Mouse (Mus musculus): ENCODE results near the gene Aldh18a1. TPM values are rescaled to one million over a fixed set of nuclear protein-coding genes. Genes with fewer than 3 reads are reported as not detected.
"Not testable (repeated sequence)": the region's sequence is repeated elsewhere in the genome, so short reads cannot be mapped to it uniquely, and the experiment has no call there.

Gene Aldh18a1
- polyA plus RNA-seq, 1 experiment: 39.1 TPM

DNA sequence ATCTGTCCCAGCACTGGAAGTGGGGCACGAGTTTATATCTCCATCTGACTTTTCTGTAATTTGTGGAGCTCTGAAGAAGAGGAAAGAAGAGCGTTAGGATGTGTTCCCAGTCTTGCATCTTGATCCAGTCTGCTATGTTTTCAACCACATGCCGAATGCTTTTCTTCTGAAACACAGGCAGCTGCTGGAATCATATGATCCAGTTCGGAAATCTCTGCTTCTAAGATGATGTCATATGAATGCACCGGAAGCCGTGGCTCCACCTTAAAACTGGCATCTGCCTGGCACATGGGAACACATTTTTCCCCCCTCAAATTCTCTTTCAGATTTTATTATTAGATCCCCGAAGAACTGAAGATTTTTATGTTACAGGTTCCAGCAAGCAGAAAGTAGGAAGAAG lies 26.5 kb upstream of the Aldh18a1 start:
- Histone ChIP-seq H3K4me3 (ENCODE audit: low read depth, low read length) (no peak overlapping the region), H3K27ac (ENCODE audit: insufficient read depth, low read length) (no peak overlapping the region), H3K27me3 (ENCODE audit: control insufficient read depth, insufficient read depth, low read length, poor library complexity, severe bottlenecking) (no peaks in the 10 kb centered on the region), H3K9me3 (replicated peaks; ENCODE audit: control insufficient read depth, insufficient read depth, low read length, poor library complexity, severe bottlenecking) (no peaks in the 10 kb centered on the region), H3K9ac (ENCODE audit: low read depth, poor library complexity, severe bottlenecking) (no peak overlapping the region), H3K4me1 (ENCODE audit: control insufficient read depth, insufficient read depth, low read length) (no peaks in the 10 kb centered on the region), H3K36me3 (ENCODE audit: control insufficient read depth, insufficient read depth, low read length, poor library complexity, severe bottlenecking) (no peaks in the 10 kb centered on the region)
- TF ChIP-seq POLR2A (IDR thresholded peaks at IDR 0.05; ENCODE audit: insufficient read depth, low read length) (no peak), CTCF (IDR thresholded peaks at IDR 0.05; ENCODE audit: low read depth, low read length) (no peak), EP300 (IDR thresholded peaks at IDR 0.05; ENCODE audit: insufficient read depth, low read depth, low read length) (no peak)

DNA sequence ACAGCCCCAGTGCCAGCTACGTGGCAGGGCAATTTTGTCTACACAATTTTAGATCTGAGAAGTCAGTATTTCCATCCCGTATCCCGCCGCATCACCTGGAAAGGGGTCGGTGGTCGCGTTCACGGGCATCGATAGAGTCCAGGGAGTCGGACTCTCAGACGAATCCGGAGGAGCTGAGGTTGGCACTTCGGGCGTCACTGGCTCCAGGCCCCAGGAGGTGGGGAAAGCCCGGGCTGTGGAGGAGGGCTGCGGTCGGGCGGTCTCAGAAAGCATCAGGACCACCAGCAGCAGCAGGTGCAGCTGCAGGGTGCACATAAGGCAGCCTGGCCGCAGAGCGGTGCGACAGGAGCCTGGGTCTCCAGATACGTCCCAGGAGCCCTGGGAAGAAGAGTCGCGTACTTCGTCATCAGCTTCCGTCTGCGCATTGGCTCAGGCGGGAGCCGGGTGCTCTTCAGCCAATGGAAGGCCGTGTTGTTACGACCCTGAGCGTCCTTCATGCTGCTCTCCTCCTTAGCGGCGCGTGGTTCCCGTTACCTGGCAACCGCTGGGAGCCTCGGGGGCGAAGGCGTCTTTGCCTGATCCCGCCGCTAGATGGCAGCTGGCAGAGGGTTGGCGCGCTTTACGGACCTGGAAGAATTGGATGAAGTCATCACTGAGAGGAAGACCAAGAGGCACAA lies 23.7 kb upstream of the Aldh18a1 start, which contains the start of the genes Tctn3 and Entpd1:
TSS of gene Tctn3 (minus strand) at position 404 of the 677 bp plus-strand sequence.
TSS of gene Entpd1 (plus strand) at position 537 of the 677 bp plus-strand sequence.
- no peaks in the 10 kb centered on the region for H3K9me3 ChIP-seq (replicated peaks; ENCODE audit: control insufficient read depth, insufficient read depth, low read length, poor library complexity, severe bottlenecking)
- H3K9ac ChIP-seq (ENCODE audit: low read depth, poor library complexity, severe bottlenecking): peak within 1 kb of the TSS; percentile 43

DNA sequence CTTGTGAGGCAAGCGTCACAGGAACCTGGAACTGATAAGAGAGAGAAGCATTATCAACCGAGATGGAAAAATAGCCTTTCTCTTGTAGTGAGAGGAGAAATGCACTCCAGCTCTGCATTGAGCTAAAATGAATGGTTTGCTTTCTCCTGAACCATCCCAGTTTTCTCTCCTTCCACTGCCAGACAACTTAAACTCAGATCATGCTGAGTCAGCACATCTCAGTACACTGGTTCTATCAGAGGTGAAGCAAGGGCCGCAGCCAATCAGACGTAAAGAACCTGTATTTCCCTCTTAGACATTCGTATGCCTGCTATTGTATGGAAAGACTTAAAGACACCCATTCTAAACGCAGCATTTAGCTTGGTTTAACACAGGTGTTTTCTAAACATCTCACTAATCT lies 19.4 kb upstream of the Aldh18a1 start:
- Histone ChIP-seq H3K9me3 (replicated peaks; ENCODE audit: control insufficient read depth, insufficient read depth, low read length, poor library complexity, severe bottlenecking) (no peaks in the 10 kb centered on the region), H3K27me3 (ENCODE audit: control insufficient read depth, insufficient read depth, low read length, poor library complexity, severe bottlenecking) (no peaks in the 10 kb centered on the region), H3K4me3 (ENCODE audit: low read depth, low read length) (no peak overlapping the region), H3K9ac (ENCODE audit: low read depth, poor library complexity, severe bottlenecking) (no peak overlapping the region), H3K27ac (ENCODE audit: insufficient read depth, low read length) (no peak overlapping the region), H3K36me3 (ENCODE audit: control insufficient read depth, insufficient read depth, low read length, poor library complexity, severe bottlenecking) (peaks cover 6% of the 10 kb centered on the region), H3K4me1 (ENCODE audit: control insufficient read depth, insufficient read depth, low read length) (no peaks in the 10 kb centered on the region)
- TF ChIP-seq CTCF (IDR thresholded peaks at IDR 0.05; ENCODE audit: low read depth, low read length) (no peak), POLR2A (IDR thresholded peaks at IDR 0.05; ENCODE audit: insufficient read depth, low read length) (no peak), EP300 (IDR thresholded peaks at IDR 0.05; ENCODE audit: insufficient read depth, low read depth, low read length) (no peak)

More for the DNA sequence above, 23.7 kb upstream of the Aldh18a1 start, which contains the start of the genes Tctn3 and Entpd1:
- Histone ChIP-seq H3K27me3 (ENCODE audit: control insufficient read depth, insufficient read depth, low read length, poor library complexity, severe bottlenecking) (no peaks in the 10 kb centered on the region), H3K36me3 (ENCODE audit: control insufficient read depth, insufficient read depth, low read length, poor library complexity, severe bottlenecking) (peaks cover 3% of the 10 kb centered on the region; the same call in 1 of the 2 replicates), H3K4me3 (ENCODE audit: low read depth, low read length) (peak within 1 kb of the TSS; percentile 70), H3K27ac (ENCODE audit: insufficient read depth, low read length) (no peak within 1 kb of the TSS), H3K4me1 (ENCODE audit: control insufficient read depth, insufficient read depth, low read length) (no peaks in the 10 kb centered on the region)
- TF ChIP-seq CTCF (IDR thresholded peaks at IDR 0.05; ENCODE audit: low read depth, low read length): peak; percentile 85
- TF ChIP-seq POLR2A (IDR thresholded peaks at IDR 0.05; ENCODE audit: insufficient read depth, low read length): no peak

DNA sequence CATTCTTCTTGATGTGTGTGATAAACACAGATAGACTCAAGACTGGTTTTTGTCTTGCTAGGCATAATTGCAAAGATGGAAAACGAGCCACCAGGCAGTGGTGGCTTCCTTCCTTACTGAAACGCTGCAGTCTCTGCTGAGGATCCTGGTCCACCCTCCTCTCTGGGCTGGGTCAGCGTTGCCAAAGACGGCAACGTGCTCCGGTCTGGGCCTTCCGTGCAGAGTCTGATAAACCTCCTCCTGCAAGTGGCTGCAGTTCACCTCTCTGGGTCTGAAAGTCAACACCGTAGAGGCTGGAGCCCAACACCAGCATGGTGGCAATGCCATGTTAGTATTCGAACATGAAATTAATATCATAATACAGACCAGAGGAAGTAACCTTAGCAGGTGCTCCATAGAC lies 16.9 kb upstream of the Aldh18a1 start:
- Histone ChIP-seq H3K4me1 (ENCODE audit: control insufficient read depth, insufficient read depth, low read length) (no peaks in the 10 kb centered on the region), H3K27me3 (ENCODE audit: control insufficient read depth, insufficient read depth, low read length, poor library complexity, severe bottlenecking) (no peaks in the 10 kb centered on the region), H3K4me3 (ENCODE audit: low read depth, low read length) (no peak overlapping the region), H3K27ac (ENCODE audit: insufficient read depth, low read length) (no peak overlapping the region), H3K9me3 (replicated peaks; ENCODE audit: control insufficient read depth, insufficient read depth, low read length, poor library complexity, severe bottlenecking) (no peaks in the 10 kb centered on the region), H3K9ac (ENCODE audit: low read depth, poor library complexity, severe bottlenecking) (no peak overlapping the region), H3K36me3 (ENCODE audit: control insufficient read depth, insufficient read depth, low read length, poor library complexity, severe bottlenecking) (peaks cover 6% of the 10 kb centered on the region)
- no peak for TF ChIP-seq POLR2A (IDR thresholded peaks at IDR 0.05; ENCODE audit: insufficient read depth, low read length)
- no peak for TF ChIP-seq CTCF (IDR thresholded peaks at IDR 0.05; ENCODE audit: low read depth, low read length)

DNA sequence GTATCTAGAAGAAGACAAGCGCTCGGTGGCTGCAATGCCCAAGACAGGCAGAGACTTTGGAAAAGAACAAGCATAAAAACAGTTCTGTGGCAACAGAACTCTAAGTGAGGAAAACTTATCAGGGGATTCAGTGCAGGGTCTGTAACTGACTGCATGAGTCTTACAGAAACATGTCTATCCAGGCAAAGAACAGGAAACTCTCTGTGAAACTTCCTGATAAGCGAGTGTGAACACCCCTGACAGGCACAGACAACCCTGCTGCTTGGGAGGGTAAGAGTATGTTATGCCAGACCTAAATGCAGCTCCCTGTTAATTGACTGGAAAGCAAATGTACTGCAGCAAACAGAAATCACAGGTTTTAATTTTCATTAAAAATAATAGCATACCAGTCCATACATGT lies 13.6 kb upstream of the Aldh18a1 start:
- H3K9me3 ChIP-seq (replicated peaks; ENCODE audit: control insufficient read depth, insufficient read depth, low read length, poor library complexity, severe bottlenecking): no peaks in the 10 kb centered on the region
- H3K9ac ChIP-seq (ENCODE audit: low read depth, poor library complexity, severe bottlenecking): no peak overlapping the region
- no peaks in the 10 kb centered on the region for H3K27me3 ChIP-seq (ENCODE audit: control insufficient read depth, insufficient read depth, low read length, poor library complexity, severe bottlenecking)
- H3K27ac ChIP-seq (ENCODE audit: insufficient read depth, low read length): no peak overlapping the region
- no peak overlapping the region for H3K4me3 ChIP-seq (ENCODE audit: low read depth, low read length)
- peaks cover 3% of the 10 kb centered on the region; the same call in 1 of the 2 replicates for H3K36me3 ChIP-seq (ENCODE audit: control insufficient read depth, insufficient read depth, low read length, poor library complexity, severe bottlenecking)
- no peaks in the 10 kb centered on the region for H3K4me1 ChIP-seq (ENCODE audit: control insufficient read depth, insufficient read depth, low read length)
- TF ChIP-seq EP300 (IDR thresholded peaks at IDR 0.05; ENCODE audit: insufficient read depth, low read depth, low read length) (no peak), CTCF (IDR thresholded peaks at IDR 0.05; ENCODE audit: low read depth, low read length) (no peak), POLR2A (IDR thresholded peaks at IDR 0.05; ENCODE audit: insufficient read depth, low read length) (no peak)

DNA sequence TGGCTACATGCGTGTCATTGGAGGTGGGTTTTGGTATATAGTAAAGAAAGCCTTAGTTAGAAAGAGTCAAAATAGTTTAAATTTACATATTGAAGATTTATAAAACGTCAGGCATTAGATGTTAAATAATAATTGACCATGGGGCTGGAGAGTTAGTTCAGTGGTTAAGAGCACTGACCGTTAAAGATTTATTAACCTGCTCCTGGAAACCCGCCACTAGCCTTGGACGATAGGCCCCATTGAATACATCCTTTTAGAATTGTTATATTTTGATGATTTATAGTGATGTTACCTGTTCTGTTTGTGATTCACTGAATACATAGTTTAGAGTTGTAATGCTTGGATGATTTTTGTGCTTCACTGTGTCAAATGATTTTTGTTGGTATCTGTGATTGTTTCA lies 12.6 kb upstream of the Aldh18a1 start:
- not testable (repeated sequence) for H3K27me3 ChIP-seq (ENCODE audit: control insufficient read depth, insufficient read depth, low read length, poor library complexity, severe bottlenecking); H3K9ac ChIP-seq (ENCODE audit: low read depth, poor library complexity, severe bottlenecking); H3K27ac ChIP-seq (ENCODE audit: insufficient read depth, low read length); H3K4me1 ChIP-seq (ENCODE audit: control insufficient read depth, insufficient read depth, low read length); H3K4me3 ChIP-seq (ENCODE audit: low read depth, low read length); H3K36me3 ChIP-seq (ENCODE audit: control insufficient read depth, insufficient read depth, low read length, poor library complexity, severe bottlenecking); H3K9me3 ChIP-seq (replicated peaks; ENCODE audit: control insufficient read depth, insufficient read depth, low read length, poor library complexity, severe bottlenecking)

Measured in ES-Bruce4 (cell line).